Mouse (Mus musculus) urinary bladder, postnatal 36 days (tissue): ENCODE measurements around the gene Epor.

ENCODE experiments used
- DNase-seq, 2 experiments: peaks; one replicate each; pipeline ENCODE4 v3.0.0; 2022; ENCODE audit warnings: low spot score in 2 of 2, mixed read lengths in 1 of 2

Gene Epor

GRCm38 (mm10) chr9:21936692-21937570, 26.4 kb downstream of the Epor start, which contains the start of gene Plppr2:
Gene Plppr2, plus strand, starts transcription at chr9:21937033.
- peak; percentile 95 to 96 for DNase-seq

- no peak for DNase-seq
Measured at GRCm38 (mm10) chr9:21935466-21936131, 27.7 kb downstream of the Epor start.

DNA sequence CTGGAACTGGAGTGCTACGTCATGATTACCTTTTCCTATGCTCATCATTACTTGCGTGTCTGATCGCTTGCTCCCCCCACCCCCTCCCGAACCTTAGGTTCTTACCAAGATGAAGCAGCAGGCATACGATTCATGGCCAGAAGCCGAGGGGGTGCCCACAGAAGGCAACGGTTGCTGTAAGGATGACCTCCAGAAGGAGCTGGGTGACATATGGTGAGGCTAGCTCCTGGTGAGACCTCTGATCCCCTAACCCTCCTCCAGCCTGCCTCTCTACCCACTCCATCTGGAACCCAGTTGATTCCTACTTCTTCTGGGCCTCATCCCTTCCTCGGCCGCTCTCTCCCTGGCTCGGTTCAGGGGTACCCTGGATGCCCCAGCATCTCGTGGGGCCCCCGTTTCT, 29.3 kb downstream of the Epor start:
- no peak for DNase-seq

DNA sequence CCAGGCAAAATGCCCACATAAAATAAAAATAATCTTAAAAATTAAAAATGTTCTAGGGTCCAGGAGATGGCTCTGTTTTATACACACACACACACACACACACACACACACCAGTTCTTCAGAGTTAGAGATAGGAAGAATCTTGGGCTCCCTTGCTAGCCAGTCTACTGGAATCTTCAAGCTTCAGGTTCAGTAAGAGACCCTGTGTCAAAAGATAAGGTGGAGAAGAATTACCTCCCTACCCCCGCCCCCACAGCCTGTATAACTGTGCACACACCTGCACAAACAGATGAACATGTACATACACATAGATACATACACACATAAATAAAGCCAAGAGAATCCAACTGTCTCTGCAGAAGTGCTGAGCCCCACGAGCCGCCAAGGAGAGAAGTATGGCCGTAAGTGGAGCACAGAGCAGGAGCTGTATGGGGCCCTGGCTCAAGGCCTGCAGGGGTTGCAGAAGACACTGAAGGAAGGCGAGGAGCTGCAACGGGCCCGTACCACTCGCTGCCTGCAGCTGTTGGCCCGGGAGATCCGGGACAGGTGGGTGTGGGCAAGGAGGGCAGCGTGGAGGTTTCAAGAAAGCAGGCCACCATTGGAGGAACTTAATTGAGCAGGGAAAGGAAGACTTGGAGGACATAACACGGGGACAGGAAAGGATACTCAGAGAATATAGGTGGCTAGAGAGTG, 30.7 kb downstream of the Epor start:
- DNase-seq: no peak

DNA sequence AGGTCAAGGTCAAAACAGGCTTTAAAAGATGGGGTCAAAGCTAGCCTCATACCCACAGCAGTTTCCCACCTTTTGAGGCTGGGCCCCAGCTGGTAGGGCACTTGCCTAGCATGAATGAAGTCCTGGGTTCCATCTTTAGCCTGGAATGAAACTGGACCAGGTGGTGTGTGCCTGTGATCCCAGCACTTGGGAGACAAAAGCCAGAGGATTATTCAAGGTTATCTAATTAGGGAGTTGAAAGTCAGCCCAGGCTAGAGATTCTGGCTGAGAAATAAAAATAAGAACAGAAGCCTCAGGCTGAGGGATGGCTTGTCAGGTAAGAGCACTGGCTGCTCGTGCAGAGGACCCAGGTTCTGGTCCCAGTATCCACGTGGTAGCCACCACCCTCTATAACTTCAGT, 31.3 kb downstream of the Epor start:
- no peak for DNase-seq

- no peak for DNase-seq
Measured at GRCm38 (mm10) chr9:21929208-21929607, 34.1 kb downstream of the Epor start.

GRCm38 (mm10) chr9:21927208-21927753, 36.0 kb downstream of the Epor start, which contains the start of the genes Ccdc159 and Tmem205:
Gene Ccdc159, plus strand, starts transcription at chr9:21927471.
Gene Tmem205, minus strand, starts transcription at chr9:21927556.
- DNase-seq: peak; percentile 86 to 94

GRCm38 (mm10) chr9:21926784-21927183, 36.5 kb downstream of the Epor start:
- DNase-seq: no peak

- DNase-seq: peak in 1 of 2 experiments; percentile 33
Measured at GRCm38 (mm10) chr9:21926155-21926554, 37.2 kb downstream of the Epor start.

GRCm38 (mm10) chr9:21925506-21925905, 37.8 kb downstream of the Epor start:
- DNase-seq: no peak

- DNase-seq: no peak
Measured at GRCm38 (mm10) chr9:21925034-21925433, 38.3 kb downstream of the Epor start.

- DNase-seq: peak; percentile 85 to 95
Measured at GRCm38 (mm10) chr9:21924099-21924493, 39.2 kb downstream of the Epor start.

- no peak for DNase-seq
Measured at GRCm38 (mm10) chr9:21923490-21924098, 39.7 kb downstream of the Epor start.

DNA sequence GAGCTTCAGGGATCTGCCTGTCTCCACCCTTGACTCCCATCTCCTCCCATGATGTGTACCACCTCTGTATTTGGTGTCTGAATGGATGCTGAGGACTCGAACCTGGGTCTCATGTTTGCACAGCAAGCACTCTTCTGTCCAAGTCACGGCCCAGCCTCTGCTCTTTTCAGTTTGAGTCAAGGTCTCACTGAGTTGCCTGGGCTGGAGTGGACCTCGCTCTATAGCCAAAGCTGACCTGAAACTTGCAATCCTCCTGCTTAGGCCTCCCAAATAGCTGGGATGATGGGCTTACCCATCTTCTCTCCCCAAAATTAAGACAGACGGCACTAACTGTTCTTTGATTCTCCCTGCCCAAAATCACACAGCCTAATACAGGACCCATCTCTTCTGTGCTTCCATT, 40.3 kb downstream of the Epor start:
- DNase-seq: no peak

DNA sequence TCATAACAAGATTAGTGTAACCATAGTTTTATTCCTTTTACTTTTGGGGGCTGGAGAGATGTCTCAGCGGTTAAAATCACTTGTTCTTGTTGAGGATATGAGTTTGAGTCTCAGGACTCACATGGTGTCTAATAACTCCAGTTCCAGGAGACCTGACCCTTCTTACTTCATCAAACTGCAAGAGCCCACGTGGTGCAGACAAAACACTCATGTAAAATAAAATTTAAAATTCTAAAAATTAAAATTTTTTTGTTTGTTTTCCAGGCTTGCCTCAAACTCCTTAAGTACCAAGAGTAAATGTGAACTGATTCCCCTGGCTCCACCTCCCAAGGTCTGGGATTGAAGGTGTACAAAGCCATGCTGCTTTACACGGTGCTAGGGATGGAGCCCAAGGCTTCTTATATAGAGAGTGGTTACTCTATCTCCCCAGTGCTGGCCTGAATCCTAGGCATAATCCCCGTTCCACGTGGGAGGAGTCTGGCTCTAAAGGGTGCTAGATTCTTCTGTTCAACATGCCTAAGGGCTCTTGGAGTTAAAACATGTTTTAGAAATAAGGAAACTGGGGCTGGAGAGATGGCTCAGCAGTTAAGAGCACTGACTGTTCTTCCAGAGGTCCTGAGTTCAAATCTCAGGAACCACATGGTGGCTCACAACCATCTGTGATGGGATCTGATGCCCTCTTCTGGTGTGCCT, 44.5 kb downstream of the Epor start:
- DNase-seq: no peak

DNA sequence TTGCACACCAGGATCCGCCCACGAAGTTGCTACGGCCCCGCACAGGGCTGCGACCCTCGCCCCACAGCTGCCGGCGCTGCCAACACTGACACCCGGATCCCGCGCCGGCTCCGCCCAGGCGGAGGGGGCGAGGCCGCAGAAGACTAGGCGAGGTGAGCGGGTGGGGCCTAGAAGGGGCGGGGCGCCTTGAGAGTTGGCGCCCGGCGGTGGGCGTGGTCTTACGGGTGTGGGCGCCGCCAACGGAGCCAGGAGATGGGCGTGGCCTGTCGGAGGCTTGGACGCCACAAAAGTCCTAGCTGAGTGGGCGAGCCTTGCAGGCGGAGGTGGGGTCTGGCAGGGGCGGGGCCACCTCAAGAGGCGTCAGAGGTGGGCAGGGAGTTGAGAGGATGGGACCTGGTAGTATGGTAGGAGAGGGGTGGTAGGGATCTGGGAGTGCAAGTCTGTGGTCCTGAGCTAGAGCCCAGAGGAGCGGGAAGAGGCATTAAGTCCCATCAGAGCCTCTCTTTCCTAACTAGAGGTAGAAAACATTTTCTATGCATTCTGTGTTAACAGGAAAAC, 45.2 kb downstream of the Epor start, which contains the start of gene Rab3d:
TSS of gene Rab3d (minus strand) at position 158 of the 558 bp plus-strand sequence.
- peak; percentile 95 to 97 for DNase-seq

- DNase-seq: peak in 1 of 2 experiments; percentile 43
Measured at GRCm38 (mm10) chr9:21917493-21918034, 45.7 kb downstream of the Epor start.

DNA sequence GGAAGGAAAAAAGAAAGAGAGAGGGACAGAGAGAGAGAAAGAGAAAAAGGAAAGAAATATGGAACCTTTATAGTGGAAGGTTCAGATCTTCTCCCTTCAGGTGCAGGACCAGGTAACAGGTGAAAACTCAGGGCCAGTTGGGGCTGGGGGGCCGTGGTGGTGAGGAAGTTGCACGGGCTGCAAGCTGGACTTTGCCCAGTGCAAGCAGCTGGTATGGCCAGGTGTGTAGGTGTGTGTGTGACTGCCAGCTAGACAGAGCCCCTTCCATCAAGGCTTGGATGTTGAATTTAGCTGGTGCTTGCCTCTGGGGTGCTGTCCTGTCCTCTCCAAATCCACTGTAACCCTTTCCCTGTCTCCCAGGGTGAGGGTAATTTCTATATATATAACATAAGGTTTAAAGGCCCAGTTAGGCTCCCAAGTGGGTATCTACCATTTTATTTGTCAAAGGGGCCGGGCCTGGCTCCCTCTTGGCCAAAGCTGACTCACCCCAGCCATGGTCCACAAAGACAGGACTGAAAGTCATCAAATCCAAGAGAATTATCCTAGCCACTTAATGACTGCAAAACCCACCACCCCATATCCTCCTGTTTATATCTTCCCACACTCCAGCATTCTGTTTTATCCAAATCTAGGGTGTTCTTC, 46.3 kb downstream of the Epor start:
- no peak for DNase-seq

- no peak for DNase-seq
Measured at GRCm38 (mm10) chr9:21909474-21910223, 53.7 kb downstream of the Epor start.
